Mouse (Mus musculus) midbrain, embryonic 10.5 days (tissue): ENCODE measurements around the gene Cntrl. TPM values are rescaled to one million over a fixed set of nuclear protein-coding genes. Genes with fewer than 3 reads are reported as not detected.
A peak's percentile ranks its signal among the peaks of the same experiment; 100 is the strongest.

Experiments
- DNase-seq: peaks from one replicate; pipeline ENCODE4 v3.0.0-alpha.2; 2017; ENCODE audit warnings: low spot score
- H3K27ac ChIP-seq: fragments of 300-500 bp; sonication (generic); replicated peaks from 2 replicates; pipeline ENCODE4 v1.5.1; 2016; ENCODE audit warnings: mild to moderate bottlenecking
- H3K27me3 ChIP-seq: fragments of 300-500 bp; sonication (generic); 2 replicates; pipeline ENCODE4 v1.6.1; 2016; ENCODE audit warnings: low read depth, mild to moderate bottlenecking; ENCODE audit not compliant: poor library complexity, severe bottlenecking
- H3K36me3 ChIP-seq: fragments of 300-500 bp; sonication (generic); 2 replicates; pipeline ENCODE4 v1.6.1; 2016; ENCODE audit warnings: mild to moderate bottlenecking, moderate library complexity
- H3K4me1 ChIP-seq: fragments of 300-500 bp; sonication (generic); 2 replicates; pipeline ENCODE4 v1.6.1; 2016
- H3K4me3 ChIP-seq: fragments of 300-500 bp; sonication (generic); 2 replicates; pipeline ENCODE4 v1.5.1; 2016; ENCODE audit warnings: mild to moderate bottlenecking, moderate library complexity
- H3K9me3 ChIP-seq: fragments of 300-500 bp; sonication (generic); replicated peaks from 2 replicates; pipeline ENCODE4 v1.6.1; 2016; ENCODE audit warnings: mild to moderate bottlenecking
- WGBS: fragments of 180-500 bp; shearing (Covaris S2); methylation state at CpG from one replicate; pipeline ENCODE4 v1.1.7; 2016; 5-methylcytosine and 5-hydroxymethylcytosine counted together
- polyA plus RNA-seq: library from polyadenylated mRNA; unstranded; fragments of >200 nt; fragmentation: Nextera tagmentation; extraction: Ambion mirVana; gene quantifications from 2 replicates; pipeline ENCODE4 v1.2.1, GENCODE M21; 2016

Gene Cntrl
- polyA plus RNA-seq, 1 experiment from 2014 or later, result 26.7 TPM

- H3K27me3 ChIP-seq, result no peaks in the 10 kb centered on the region
- no peak for DNase-seq
- H3K9me3 ChIP-seq, result no peaks in the 10 kb centered on the region
- 90% methylated on average over 6 of the region's 6 CpGs for WGBS
- H3K27ac ChIP-seq, result no peak overlapping the region
- no peaks in the 10 kb centered on the region for H3K36me3 ChIP-seq
- no peaks in the 10 kb centered on the region for H3K4me1 ChIP-seq
- H3K4me3 ChIP-seq, result no peak overlapping the region
These were observed 8.8 kb upstream of the Cntrl start for GRCm38 (mm10) chr2:35100529-35100928.

GRCm38 (mm10) chr2:35101443-35101842, 7.8 kb upstream of the Cntrl start, which contains the start of gene AI182371:
AI182371 (minus strand) TSS chr2:35101543.
- H3K27ac ChIP-seq, result no peak within 1 kb of the TSS
- no peak within 1 kb of the TSS for H3K4me3 ChIP-seq
- H3K9me3 ChIP-seq, result no peaks in the 10 kb centered on the region
- no peak for DNase-seq
- WGBS, result 88% methylated on average over 3 of the region's 3 CpGs
- no peaks in the 10 kb centered on the region for H3K4me1 ChIP-seq
- no peaks in the 10 kb centered on the region for H3K27me3 ChIP-seq
- no peaks in the 10 kb centered on the region for H3K36me3 ChIP-seq

DNA sequence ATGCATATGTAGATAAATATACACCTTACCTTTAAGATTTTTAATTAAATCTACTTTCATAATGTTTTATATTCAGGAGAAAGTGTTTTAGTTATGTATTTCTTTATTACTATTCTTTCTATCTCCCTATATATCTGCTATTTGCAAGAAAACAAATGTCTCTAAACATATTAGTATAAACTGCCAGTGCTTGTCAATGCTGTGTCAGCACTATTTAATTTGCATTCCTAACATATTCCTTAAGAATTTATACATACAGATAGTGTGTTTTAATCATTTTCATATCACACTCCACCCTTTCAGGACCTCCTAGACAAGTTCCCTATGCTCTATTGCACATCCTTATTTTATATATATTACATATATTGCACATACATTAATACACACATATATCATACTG, 6.5 kb upstream of the Cntrl start:
- Histone ChIP-seq H3K36me3 (no peaks in the 10 kb centered on the region), H3K4me3 (no peak overlapping the region), H3K27ac (no peak overlapping the region), H3K9me3 (no peaks in the 10 kb centered on the region), H3K27me3 (no peaks in the 10 kb centered on the region), H3K4me1 (no peaks in the 10 kb centered on the region)
- no peak for DNase-seq

- no peaks in the 10 kb centered on the region for H3K36me3 ChIP-seq
- H3K4me3 ChIP-seq, result no peak overlapping the region
- no peak for DNase-seq
- H3K4me1 ChIP-seq, result no peaks in the 10 kb centered on the region; the same call in 1 of the 2 replicates
- H3K9me3 ChIP-seq, result no peaks in the 10 kb centered on the region
- WGBS, result 80% methylated on average over 5 of the region's 5 CpGs
- peaks cover 6% of the 10 kb centered on the region; the same call in 1 of the 2 replicates for H3K27me3 ChIP-seq
- H3K27ac ChIP-seq, result no peak overlapping the region
These were observed 5.7 kb upstream of the Cntrl start for GRCm38 (mm10) chr2:35103558-35103957.

DNA sequence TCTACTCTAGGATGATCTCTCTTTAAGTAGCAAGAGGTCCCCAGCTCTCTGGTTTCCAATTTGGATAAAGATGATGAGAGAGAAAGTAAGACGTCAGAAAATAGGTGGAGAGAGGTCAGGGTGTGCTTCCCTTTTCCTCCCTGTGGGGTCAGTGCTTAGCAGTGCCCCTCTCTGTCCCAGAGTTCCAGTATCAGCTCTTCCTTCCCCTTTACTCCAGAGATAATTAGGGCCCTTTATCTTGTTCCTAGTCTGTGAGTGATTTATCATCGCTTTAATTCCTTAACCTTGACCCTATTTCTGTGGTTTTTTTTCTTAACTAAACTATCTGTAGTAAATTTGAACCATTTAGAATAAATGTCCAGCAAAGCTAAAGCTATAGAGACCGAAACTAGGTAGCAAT, 4.4 kb upstream of the Cntrl start:
- H3K9me3 ChIP-seq, result no peaks in the 10 kb centered on the region
- DNase-seq, result no peak
- no peak overlapping the region for H3K27ac ChIP-seq
- peaks cover 6% of the 10 kb centered on the region; the same call in 1 of the 2 replicates for H3K27me3 ChIP-seq
- WGBS, result 66% methylated on average over 3 of the region's 3 CpGs
- no peaks in the 10 kb centered on the region for H3K36me3 ChIP-seq
- peaks cover 7% of the 10 kb centered on the region for H3K4me1 ChIP-seq
- no peak overlapping the region for H3K4me3 ChIP-seq

GRCm38 (mm10) chr2:35107984-35108635, 1.2 kb upstream of the Cntrl start:
- no peaks in the 10 kb centered on the region for H3K36me3 ChIP-seq
- H3K4me3 ChIP-seq, result no peak overlapping the region
- DNase-seq, result peak; percentile 14
- peaks cover 6% of the 10 kb centered on the region; the same call in 1 of the 2 replicates for H3K27me3 ChIP-seq
- no peaks in the 10 kb centered on the region for H3K9me3 ChIP-seq
- H3K27ac ChIP-seq, result no peak overlapping the region
- peaks cover 14% of the 10 kb centered on the region for H3K4me1 ChIP-seq
- 54% methylated on average over 5 of the region's 5 CpGs for WGBS

- DNase-seq, result peak; percentile 48
- 44% methylated on average over 3 of the region's 3 CpGs for WGBS
These were observed 580 bp upstream of the Cntrl start for GRCm38 (mm10) chr2:35108712-35109111.

GRCm38 (mm10) chr2:35109924-35110304, 622 bp downstream of the Cntrl start:
- Histone ChIP-seq H3K4me3 (peak overlapping the region; percentile 71), H3K36me3 (peaks cover 6% of the 10 kb centered on the region), H3K4me1 (peaks cover 14% of the 10 kb centered on the region), H3K27me3 (peaks cover 6% of the 10 kb centered on the region; the same call in 1 of the 2 replicates), H3K27ac (peak overlapping the region; percentile 91), H3K9me3 (no peaks in the 10 kb centered on the region)
- 3% methylated on average over 13 of the region's 13 CpGs for WGBS
- no peak for DNase-seq

More at GRCm38 (mm10) chr2:35108712-35109111, 580 bp upstream of the Cntrl start:
- Histone ChIP-seq H3K4me1 (peaks cover 14% of the 10 kb centered on the region), H3K27ac (peak overlapping the region; percentile 91), H3K4me3 (peak overlapping the region; percentile 71), H3K27me3 (peaks cover 6% of the 10 kb centered on the region; the same call in 1 of the 2 replicates), H3K36me3 (peaks cover 6% of the 10 kb centered on the region), H3K9me3 (no peaks in the 10 kb centered on the region)

DNA sequence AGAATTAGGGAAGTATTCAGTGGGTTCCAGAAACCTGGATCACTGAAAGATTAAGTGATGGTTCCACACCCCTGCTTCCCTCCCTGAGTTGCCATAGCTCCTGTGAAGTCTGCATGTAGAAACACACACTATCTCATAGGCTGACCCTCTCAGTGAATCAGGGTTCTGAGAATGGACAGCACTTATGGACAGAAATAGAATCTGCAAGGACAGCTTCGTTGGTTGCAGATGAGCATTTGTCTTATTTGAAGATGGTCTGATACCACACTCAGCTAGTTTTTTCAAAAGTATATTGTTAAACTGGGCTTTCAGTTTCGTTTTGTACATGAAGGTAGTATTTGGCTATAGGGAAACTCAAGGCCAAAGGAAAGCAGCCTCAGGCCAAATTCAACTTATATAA, 1.2 kb downstream of the Cntrl start:
- peak overlapping the region; percentile 71; the same call in 1 of the 2 replicates for H3K4me3 ChIP-seq
- WGBS, result 86% methylated on average over 2 of the region's 2 CpGs

GRCm38 (mm10) chr2:35124716-35125115, 15.4 kb downstream of the Cntrl start:
- Histone ChIP-seq H3K9me3 (no peaks in the 10 kb centered on the region), H3K4me3 (no peak overlapping the region), H3K36me3 (peaks cover 30% of the 10 kb centered on the region), H3K27ac (no peak overlapping the region), H3K27me3 (no peaks in the 10 kb centered on the region), H3K4me1 (no peaks in the 10 kb centered on the region)
- no peak for DNase-seq
- 79% methylated on average over 7 of the region's 7 CpGs for WGBS

More for the DNA sequence above, 1.2 kb downstream of the Cntrl start:
- peaks cover 11% of the 10 kb centered on the region for H3K36me3 ChIP-seq
- peaks cover 14% of the 10 kb centered on the region for H3K4me1 ChIP-seq
- H3K27ac ChIP-seq, result no peak overlapping the region
- peaks cover 6% of the 10 kb centered on the region; the same call in 1 of the 2 replicates for H3K27me3 ChIP-seq
- H3K9me3 ChIP-seq, result no peaks in the 10 kb centered on the region
- no peak for DNase-seq

DNA sequence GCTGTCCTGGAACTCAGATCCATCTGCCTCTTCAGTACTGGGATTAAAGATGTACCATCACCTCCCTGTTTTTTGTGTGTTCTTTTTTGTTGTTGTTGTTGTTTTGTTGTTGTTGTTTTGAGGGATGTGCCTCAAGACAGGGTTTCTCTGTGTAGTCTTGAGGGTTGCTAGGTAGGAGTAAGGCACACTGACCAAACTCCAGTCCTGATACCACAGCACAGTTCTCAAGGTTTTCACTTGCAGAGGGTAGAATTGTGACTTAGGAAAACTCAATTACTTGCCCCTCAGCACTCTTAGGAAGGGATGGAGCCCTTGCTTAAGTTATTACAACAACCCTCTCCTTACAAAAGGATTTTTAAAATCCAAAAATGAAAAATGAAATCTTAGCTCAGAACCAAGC, 22.2 kb downstream of the Cntrl start:
- no peak for DNase-seq
- Histone ChIP-seq H3K27ac (peak overlapping the region; percentile 85), H3K4me3 (peak overlapping the region; percentile 57)

DNA sequence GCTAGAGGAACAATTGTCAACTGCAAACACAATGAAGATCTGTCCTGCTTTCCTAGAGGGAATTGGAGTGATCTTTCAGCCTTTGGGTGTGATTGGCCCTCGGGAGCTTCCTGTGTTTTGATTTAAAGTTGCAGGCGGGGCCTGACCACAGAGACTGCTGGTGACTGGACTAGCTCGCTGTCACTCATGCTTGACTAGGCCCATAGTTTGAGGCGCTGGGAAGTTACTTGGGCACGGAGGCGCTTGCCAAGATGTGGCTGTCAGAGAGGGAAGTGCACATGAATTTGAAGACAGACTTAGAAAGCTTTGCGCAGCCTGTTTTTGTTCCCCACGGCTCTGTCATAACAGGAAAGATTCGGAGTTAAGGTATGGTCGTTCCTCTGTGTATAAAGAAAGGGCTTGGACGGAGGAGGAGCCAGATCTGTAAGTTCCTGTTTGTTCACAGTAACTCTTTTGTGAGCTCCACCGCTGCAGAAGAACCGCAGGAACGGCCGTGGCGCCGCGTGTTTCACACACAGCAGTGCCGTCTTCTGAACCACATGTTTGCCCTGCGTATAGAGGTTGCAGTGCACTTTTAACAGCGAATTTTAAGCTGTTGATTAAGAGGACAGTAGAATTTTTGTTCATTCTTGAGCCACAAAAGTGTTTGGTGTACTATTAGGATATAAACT, 22.8 kb downstream of the Cntrl start:
- Histone ChIP-seq H3K36me3 (peaks cover 44% of the 10 kb centered on the region), H3K27me3 (no peaks in the 10 kb centered on the region), H3K4me1 (peaks cover 19% of the 10 kb centered on the region), H3K27ac (peak overlapping the region; percentile 85), H3K4me3 (peak overlapping the region; percentile 57), H3K9me3 (no peaks in the 10 kb centered on the region)
- under 1% methylated on average over 21 of the region's 21 CpGs for WGBS
- DNase-seq, result peak; percentile 91

More for the DNA sequence above, 22.2 kb downstream of the Cntrl start:
- Histone ChIP-seq H3K4me1 (peaks cover 19% of the 10 kb centered on the region), H3K27me3 (no peaks in the 10 kb centered on the region), H3K36me3 (peaks cover 38% of the 10 kb centered on the region), H3K9me3 (no peaks in the 10 kb centered on the region)

- Histone ChIP-seq H3K27ac (peak overlapping the region; percentile 85), H3K4me3 (peak overlapping the region; percentile 57), H3K9me3 (no peaks in the 10 kb centered on the region), H3K27me3 (no peaks in the 10 kb centered on the region), H3K4me1 (peaks cover 19% of the 10 kb centered on the region), H3K36me3 (peaks cover 50% of the 10 kb centered on the region)
- no peak for DNase-seq
- 12% methylated on average over 5 of the region's 5 CpGs for WGBS
These were observed 23.4 kb downstream of the Cntrl start for GRCm38 (mm10) chr2:35132662-35133055.
